Mouse (Mus musculus) urinary bladder, postnatal 25 days (tissue): ENCODE results near the gene Serpinb1a.

Experiments
- DNase-seq: peaks from one replicate; pipeline ENCODE4 v3.0.0; 2022; ENCODE audit warnings: low spot score

Gene Serpinb1a

GRCm38 (mm10) chr13:32797085-32797484 is 53.9 kb downstream of the Serpinb1a start:
- DNase-seq, result no peak

GRCm38 (mm10) chr13:32795166-32795565 is 55.8 kb downstream of the Serpinb1a start:
- no peak for DNase-seq

DNA sequence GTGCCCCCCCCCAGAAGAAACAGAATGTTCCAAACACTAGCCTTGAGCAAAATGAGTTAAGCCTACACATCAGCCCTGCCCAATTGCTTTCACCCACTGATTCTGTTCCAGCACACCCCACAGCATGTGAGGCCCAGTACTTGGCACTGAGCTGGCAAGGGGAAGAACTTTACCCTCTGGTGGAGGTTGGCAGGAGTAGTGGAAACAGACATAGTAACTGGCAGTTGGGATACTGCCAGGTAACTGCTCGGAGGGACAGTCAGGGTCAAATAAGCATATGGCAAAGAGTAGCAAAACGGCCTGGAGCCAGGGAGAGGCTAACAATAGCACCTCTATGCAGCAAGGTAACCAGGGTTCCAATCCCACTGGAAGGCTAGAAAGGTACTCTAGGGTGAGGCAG is 56.4 kb downstream of the Serpinb1a start:
- DNase-seq, result no peak
